Mouse (Mus musculus) hindbrain, embryonic 15.5 days (tissue): ENCODE data around the gene M1ap. TPM values are rescaled to one million over a fixed set of nuclear protein-coding genes. Genes with fewer than 3 reads are reported as not detected.

ENCODE experiments used
- ATAC-seq: fragments of 200-750 bp; cut with Nextera tagmentation; 2 replicates; pipeline ENCODE4 v1.8.0; 2017; ENCODE audit warnings: low read depth, moderate number of reproducible peaks, moderate TSS enrichment; ENCODE audit not compliant: low FRiP score
- H3K27ac ChIP-seq: fragments of 300-500 bp; sonication (generic); replicated peaks from 2 replicates; pipeline ENCODE4 v1.5.1; 2015; ENCODE audit warnings: mild to moderate bottlenecking, inconsistent platforms
- H3K27me3 ChIP-seq: fragments of 300-500 bp; sonication (generic); 2 replicates; pipeline ENCODE4 v1.6.1; 2015; ENCODE audit warnings: control low read depth, inconsistent platforms
- H3K36me3 ChIP-seq: fragments of 300-500 bp; sonication (generic); 2 replicates; pipeline ENCODE4 v1.6.1; 2015; ENCODE audit warnings: control low read depth, inconsistent platforms
- H3K4me1 ChIP-seq: fragments of 300-500 bp; sonication (generic); replicated peaks from 2 replicates; pipeline ENCODE4 v1.6.1; 2015; ENCODE audit warnings: control low read depth, inconsistent platforms
- H3K4me2 ChIP-seq: fragments of 300-500 bp; sonication (generic); 2 replicates; pipeline ENCODE4 v1.6.1; 2015; ENCODE audit warnings: moderate library complexity, mild to moderate bottlenecking, inconsistent platforms
- H3K4me3 ChIP-seq: fragments of 300-500 bp; sonication (generic); 2 replicates; pipeline ENCODE4 v1.5.1; 2015; ENCODE audit warnings: mild to moderate bottlenecking, inconsistent platforms
- H3K9ac ChIP-seq: fragments of 300-500 bp; sonication (generic); 2 replicates; pipeline ENCODE4 v1.6.1; 2015; ENCODE audit warnings: inconsistent platforms
- H3K9me3 ChIP-seq: fragments of 300-500 bp; sonication (generic); 2 replicates; pipeline ENCODE4 v1.6.1; 2016; ENCODE audit warnings: control low read depth, inconsistent platforms
- WGBS: fragments of 180-500 bp; shearing (Covaris S2); methylation state at CpG from one replicate; pipeline ENCODE4 v1.1.7; 2015; 5-methylcytosine and 5-hydroxymethylcytosine counted together
- polyA plus RNA-seq: library from polyadenylated mRNA; unstranded; fragments of >200 nt; fragmentation: Nextera tagmentation; extraction: Ambion mirVana; gene quantifications from 2 replicates; pipeline ENCODE4 v1.2.1, GENCODE M21; 2015

The M1ap gene
- polyA plus RNA-seq, 1 experiment from 2014 or later: 0.61 TPM

- Histone ChIP-seq H3K36me3 (no peaks in the 10 kb centered on the region), H3K4me2 (no peak overlapping the region), H3K9me3 (no peaks in the 10 kb centered on the region), H3K9ac (no peak overlapping the region), H3K27me3 (no peaks in the 10 kb centered on the region), H3K27ac (no peak overlapping the region), H3K4me3 (no peak overlapping the region), H3K4me1 (peaks cover 19% of the 10 kb centered on the region)
- no peak for ATAC-seq
- WGBS: 80% methylated on average over 3 of the region's 3 CpGs
These were observed 5.9 kb upstream of the M1ap start for GRCm38 (mm10) chr6:82940765-82941164.

GRCm38 (mm10) chr6:82945750-82946149 lies 952 bp upstream of the M1ap start:
- Histone ChIP-seq H3K4me1 (no peaks in the 10 kb centered on the region), H3K9ac (no peak overlapping the region), H3K9me3 (no peaks in the 10 kb centered on the region), H3K4me2 (no peak overlapping the region), H3K36me3 (no peaks in the 10 kb centered on the region), H3K4me3 (no peak overlapping the region), H3K27me3 (no peaks in the 10 kb centered on the region), H3K27ac (no peak overlapping the region)
- WGBS: 58% methylated on average over 6 of the region's 6 CpGs
- no peak for ATAC-seq

DNA sequence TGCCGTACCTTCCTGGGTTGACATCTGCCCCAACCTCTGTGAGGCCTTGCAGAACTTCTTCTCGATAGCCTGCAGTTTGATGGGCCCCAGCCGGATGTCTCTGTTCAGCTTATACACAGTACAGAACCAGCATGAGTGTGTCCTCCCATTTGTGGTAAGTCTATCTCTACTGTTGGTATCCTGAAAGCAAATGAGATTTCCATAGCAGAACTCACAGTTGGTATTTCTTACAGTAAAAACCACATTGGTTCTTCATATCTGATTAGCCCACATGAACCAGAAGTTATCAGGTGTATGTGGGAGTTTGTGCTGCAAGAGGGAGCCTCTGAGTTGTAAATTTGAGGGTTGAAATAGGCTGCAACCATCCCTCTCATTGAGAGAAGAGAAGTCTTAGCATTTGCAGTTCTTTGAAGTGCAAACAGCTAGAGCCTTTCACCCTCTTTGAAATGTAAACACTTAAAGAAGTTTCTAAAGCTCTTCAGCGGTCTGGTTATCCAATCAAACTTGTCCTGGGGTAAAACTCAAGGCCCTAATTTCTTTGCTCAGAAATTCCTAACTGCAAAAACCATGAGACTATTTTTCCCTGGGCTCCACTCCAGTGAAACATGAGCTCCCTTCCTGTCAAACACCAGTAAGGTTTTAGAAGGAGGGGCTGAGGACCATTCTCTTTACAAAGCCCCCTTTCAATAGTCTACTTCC lies 10.0 kb downstream of the M1ap start:
- Histone ChIP-seq H3K27ac (no peak overlapping the region), H3K27me3 (no peaks in the 10 kb centered on the region), H3K9ac (no peak overlapping the region), H3K4me3 (no peak overlapping the region), H3K4me1 (no peaks in the 10 kb centered on the region), H3K36me3 (no peaks in the 10 kb centered on the region), H3K9me3 (no peaks in the 10 kb centered on the region), H3K4me2 (no peak overlapping the region)
- ATAC-seq: no peak
- WGBS: 62% methylated on average over 4 of the region's 4 CpGs

DNA sequence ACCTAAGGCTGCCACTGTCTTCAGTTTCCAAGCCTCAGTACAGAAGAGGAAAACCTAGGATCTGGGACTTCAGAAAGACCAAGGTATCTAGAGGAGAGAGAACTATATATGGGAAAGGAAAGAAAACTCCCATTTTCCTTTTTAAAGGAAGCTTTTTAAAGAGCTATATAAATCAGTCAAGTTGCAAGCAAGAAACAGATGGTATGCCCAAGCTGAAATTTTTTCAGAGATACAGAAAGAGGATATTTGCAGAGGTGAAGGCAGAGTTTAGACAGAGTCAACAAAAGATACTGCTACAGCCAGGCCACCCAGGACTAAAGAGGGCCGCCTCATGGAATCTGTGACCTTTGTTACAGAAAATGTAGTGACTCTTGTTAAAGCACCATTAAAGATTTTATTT lies 15.0 kb downstream of the M1ap start:
- ATAC-seq: no peak

DNA sequence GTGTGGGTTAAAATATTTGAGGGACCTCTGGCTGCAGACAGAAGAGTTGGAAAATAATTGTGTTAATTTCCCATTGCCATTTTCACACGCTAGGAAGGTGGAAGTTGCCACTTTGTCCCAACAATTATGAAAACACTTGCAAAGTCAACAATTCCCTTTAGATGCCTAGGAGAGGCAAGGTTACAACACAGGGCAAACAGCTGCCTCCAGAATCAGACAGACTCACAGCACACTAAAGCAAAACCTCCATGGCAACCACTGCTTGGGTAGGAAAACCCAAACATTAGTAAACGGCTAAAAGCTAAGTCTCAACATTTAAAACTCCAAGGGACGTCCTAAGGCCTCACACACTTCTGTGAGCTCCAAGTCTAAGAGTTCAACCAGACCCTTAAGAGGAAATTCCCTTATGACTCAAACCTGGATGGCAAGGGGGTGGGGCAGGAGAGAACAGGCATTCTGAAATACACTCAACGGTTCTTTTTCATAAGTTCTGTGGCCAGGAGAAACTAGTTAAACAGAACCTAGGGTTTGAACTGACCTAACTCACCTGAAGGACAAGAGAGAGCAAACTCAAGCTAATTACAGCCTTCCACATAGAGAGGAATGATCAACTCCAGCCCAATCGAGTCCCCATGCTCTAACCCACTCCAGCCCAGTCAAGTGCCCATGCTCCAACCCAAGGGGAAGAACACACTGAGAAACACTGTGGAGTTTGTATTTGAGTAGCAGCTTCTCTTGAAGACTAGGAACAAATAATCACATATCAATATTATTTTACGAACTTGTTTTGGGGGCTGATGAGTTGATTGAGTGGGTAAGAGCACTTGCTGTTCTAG lies 22.8 kb downstream of the M1ap start:
- H3K27ac ChIP-seq: no peak overlapping the region

More for the DNA sequence above, 15.0 kb downstream of the M1ap start:
- WGBS: 90% methylated on average over 1 of the region's 1 CpGs
- Histone ChIP-seq H3K27me3 (no peaks in the 10 kb centered on the region), H3K9ac (no peak overlapping the region), H3K27ac (no peak overlapping the region), H3K4me2 (no peak overlapping the region), H3K36me3 (no peaks in the 10 kb centered on the region), H3K4me1 (no peaks in the 10 kb centered on the region), H3K9me3 (no peaks in the 10 kb centered on the region), H3K4me3 (no peak overlapping the region)

DNA sequence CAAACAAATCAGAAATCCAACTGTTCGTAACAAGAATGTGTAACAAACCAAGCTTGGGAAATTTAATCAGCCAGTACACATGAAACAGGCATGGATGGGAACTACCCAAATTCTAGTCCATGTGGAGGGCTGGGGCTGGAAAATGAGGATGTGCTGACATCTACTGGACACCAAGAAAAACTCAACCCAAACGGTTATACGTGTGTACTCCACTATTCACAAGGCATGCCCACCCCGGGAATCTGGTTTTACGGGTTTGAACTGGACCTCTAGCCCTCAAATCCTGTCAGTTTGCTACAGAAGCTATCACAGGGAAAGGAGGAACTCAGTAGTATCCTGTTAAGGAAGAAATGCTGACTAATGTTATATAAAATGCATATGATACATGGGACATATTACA lies 24.3 kb downstream of the M1ap start:
- no peak overlapping the region for H3K9ac ChIP-seq
- H3K27me3 ChIP-seq: 0 out of 2 replicates have a peak, but pooled peaks cover 9% of the 10 kb centered on the region
- H3K4me1 ChIP-seq: no peaks in the 10 kb centered on the region
- no peak overlapping the region for H3K27ac ChIP-seq
- WGBS: 17% methylated on average over 5 of the region's 5 CpGs
- no peaks in the 10 kb centered on the region for H3K36me3 ChIP-seq
- H3K4me3 ChIP-seq: no peak overlapping the region
- H3K9me3 ChIP-seq: no peaks in the 10 kb centered on the region
- no peak overlapping the region for H3K4me2 ChIP-seq
- peak; percentile 93; the same call in 1 of the 2 replicates for ATAC-seq

More for the DNA sequence above, 22.8 kb downstream of the M1ap start:
- Histone ChIP-seq H3K9ac (no peak overlapping the region), H3K36me3 (no peaks in the 10 kb centered on the region), H3K27me3 (0 out of 2 replicates have a peak, but pooled peaks cover 9% of the 10 kb centered on the region), H3K9me3 (no peaks in the 10 kb centered on the region), H3K4me1 (no peaks in the 10 kb centered on the region), H3K4me2 (no peak overlapping the region), H3K4me3 (no peak overlapping the region)
- no peak for ATAC-seq
- 80% methylated on average over 6 of the region's 6 CpGs for WGBS

DNA sequence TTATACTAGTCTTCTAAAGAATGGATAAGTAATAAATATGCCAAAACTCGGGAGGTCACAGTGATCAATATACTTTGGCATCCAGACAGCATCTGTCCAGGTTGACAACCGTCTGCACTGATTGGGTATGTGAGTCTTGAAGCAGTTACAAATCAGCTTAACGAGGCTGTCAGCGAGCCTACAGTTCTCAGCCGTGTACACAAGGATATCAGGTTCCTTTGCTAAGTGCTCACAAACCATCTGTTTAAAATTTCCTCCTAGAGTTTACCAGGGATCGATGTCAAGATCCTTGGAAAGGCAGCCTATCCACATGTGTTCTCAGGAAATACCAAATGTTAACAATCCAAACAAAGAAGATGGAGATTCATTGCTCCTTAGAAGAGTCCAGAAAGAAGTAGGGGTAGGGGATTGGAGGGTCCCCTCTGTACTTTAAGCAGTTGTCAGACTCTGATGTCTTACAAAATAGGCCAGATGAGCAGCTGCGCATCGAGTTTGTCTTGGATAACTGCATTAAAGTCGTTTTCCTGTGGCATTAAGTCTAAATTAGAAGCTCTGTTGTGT lies 40.8 kb downstream of the M1ap start:
- Histone ChIP-seq H3K27me3 (no peaks in the 10 kb centered on the region), H3K36me3 (no peaks in the 10 kb centered on the region), H3K27ac (no peak overlapping the region), H3K9ac (no peak overlapping the region), H3K4me3 (no peak overlapping the region), H3K4me2 (no peak overlapping the region), H3K9me3 (no peaks in the 10 kb centered on the region), H3K4me1 (no peaks in the 10 kb centered on the region)
- ATAC-seq: no peak
- 62% methylated on average over 9 of the region's 9 CpGs for WGBS

DNA sequence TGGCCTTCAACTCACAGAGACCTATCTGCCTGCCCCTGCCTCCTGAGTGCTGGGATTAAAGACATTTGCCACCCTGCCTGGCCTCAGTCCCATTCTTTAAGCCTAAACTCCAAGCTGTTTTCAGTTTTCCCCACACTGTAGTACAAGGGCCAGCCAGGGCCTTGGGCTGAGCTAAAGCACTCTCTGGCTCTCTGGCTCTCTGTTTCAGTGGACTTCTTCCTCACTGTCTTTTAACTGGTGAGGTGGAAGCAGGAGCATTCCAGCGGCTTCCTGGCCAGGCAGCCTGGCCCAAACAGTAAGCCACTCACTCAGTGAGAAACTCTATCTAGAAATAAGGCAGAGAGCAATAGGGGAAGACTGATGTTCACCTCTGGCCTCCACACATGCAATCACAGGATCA lies 47.0 kb downstream of the M1ap start:
- no peaks in the 10 kb centered on the region for H3K36me3 ChIP-seq
- H3K9ac ChIP-seq: no peak overlapping the region
- no peak for ATAC-seq
- no peak overlapping the region for H3K27ac ChIP-seq
- peaks cover 9% of the 10 kb centered on the region for H3K4me1 ChIP-seq
- 42% methylated on average over 1 of the region's 1 CpGs for WGBS
- H3K27me3 ChIP-seq: peaks cover 5% of the 10 kb centered on the region; the same call in 1 of the 2 replicates
- H3K4me3 ChIP-seq: no peak overlapping the region
- no peak overlapping the region for H3K4me2 ChIP-seq
- H3K9me3 ChIP-seq: no peaks in the 10 kb centered on the region

- Histone ChIP-seq H3K4me3 (no peak overlapping the region), H3K27me3 (peaks cover 5% of the 10 kb centered on the region; the same call in 1 of the 2 replicates), H3K9ac (no peak overlapping the region), H3K4me2 (no peak overlapping the region), H3K27ac (no peak overlapping the region), H3K9me3 (no peaks in the 10 kb centered on the region), H3K4me1 (peaks cover 9% of the 10 kb centered on the region), H3K36me3 (no peaks in the 10 kb centered on the region)
- no peak for ATAC-seq
- 78% methylated on average over 7 of the region's 7 CpGs for WGBS
These were observed 47.7 kb downstream of the M1ap start for GRCm38 (mm10) chr6:82994372-82994771.

- Histone ChIP-seq H3K4me3 (no peak overlapping the region), H3K4me1 (peaks cover 9% of the 10 kb centered on the region), H3K27me3 (peaks cover 5% of the 10 kb centered on the region; the same call in 1 of the 2 replicates), H3K36me3 (no peaks in the 10 kb centered on the region), H3K9me3 (no peaks in the 10 kb centered on the region), H3K27ac (peak overlapping the region; percentile 22; the same call in 1 of the 2 replicates), H3K4me2 (peak overlapping the region; percentile 38), H3K9ac (no peak overlapping the region; the same call in 1 of the 2 replicates)
- peak; percentile 96 for ATAC-seq
- 11% methylated on average over 11 of the region's 11 CpGs for WGBS
These were observed 50.1 kb downstream of the M1ap start for GRCm38 (mm10) chr6:82996740-82997315.

DNA sequence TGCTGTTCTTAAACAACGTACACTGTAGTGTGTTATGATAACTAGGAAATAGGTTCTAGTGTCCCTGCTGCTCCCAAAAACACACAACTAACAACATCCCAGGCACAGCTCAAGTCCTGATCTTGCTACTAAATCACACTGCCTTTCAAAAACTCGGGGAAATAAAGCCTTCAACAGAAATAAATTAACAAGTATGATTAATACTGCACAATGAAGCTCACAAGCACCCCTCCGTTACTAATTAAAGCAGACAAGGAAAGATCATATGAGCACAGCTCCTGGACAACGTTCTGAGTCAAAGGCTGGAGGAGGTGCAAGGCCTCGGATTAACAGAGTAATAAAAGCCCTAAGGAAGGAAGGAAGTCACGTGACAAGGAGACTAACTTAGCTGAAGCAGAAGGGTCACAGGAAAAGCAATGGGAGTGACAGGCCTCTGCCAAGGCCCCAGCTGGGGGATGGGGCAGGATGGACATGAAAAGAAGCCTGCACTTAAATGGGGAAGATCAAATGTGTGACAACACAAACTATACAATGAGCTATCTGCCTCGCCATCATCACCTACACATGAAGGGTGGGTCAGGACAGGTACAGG lies 50.9 kb downstream of the M1ap start:
- H3K4me3 ChIP-seq: no peak overlapping the region
- 62% methylated on average over 7 of the region's 7 CpGs for WGBS
- peaks cover 9% of the 10 kb centered on the region for H3K4me1 ChIP-seq
- no peak overlapping the region for H3K27ac ChIP-seq
- H3K27me3 ChIP-seq: peaks cover 5% of the 10 kb centered on the region; the same call in 1 of the 2 replicates
- H3K36me3 ChIP-seq: no peaks in the 10 kb centered on the region
- no peak overlapping the region for H3K4me2 ChIP-seq
- ATAC-seq: no peak
- no peak overlapping the region for H3K9ac ChIP-seq
- H3K9me3 ChIP-seq: no peaks in the 10 kb centered on the region
